Mouse (Mus musculus): ENCODE measurements at regions not wholly inside any gene's neighbourhood (a gene's known extent, or its start where the extent isn't known, plus 50 kb on each side); places are given as distances from the start of the nearest gene placed in this dataset.

GRCm38 (mm10) chr9:117870616-117871015, 169.7 kb upstream of the Azi2 start:
- DNase-seq (ENCODE audit: low spot score in 2 of 2) = no peak

- no peak for DNase-seq (ENCODE audit: low spot score in 2 of 2)
Measured at GRCm38 (mm10) chr9:117863944-117864343, 176.4 kb upstream of the Azi2 start.

GRCm38 (mm10) chr9:117863318-117863717, 177.0 kb upstream of the Azi2 start:
- DNase-seq (ENCODE audit: low spot score in 2 of 2) = no peak

- no peak for DNase-seq (ENCODE audit: low spot score in 2 of 2)
Measured at GRCm38 (mm10) chr9:117859580-117860045, 180.7 kb upstream of the Azi2 start.

- no peak for DNase-seq (ENCODE audit: low spot score in 2 of 2)
Measured at GRCm38 (mm10) chr9:117843531-117843930, 196.8 kb upstream of the Azi2 start.

- no peak for DNase-seq (ENCODE audit: low spot score in 2 of 2)
Measured at GRCm38 (mm10) chr9:117836696-117837380, 203.5 kb upstream of the Azi2 start.

GRCm38 (mm10) chr9:117833586-117833985, 203.9 kb upstream of the Rbms3 start:
- no peak for DNase-seq (ENCODE audit: low spot score in 2 of 2)

GRCm38 (mm10) chr9:117814661-117815060, 184.9 kb upstream of the Rbms3 start:
- DNase-seq (ENCODE audit: low spot score in 2 of 2) = no peak

GRCm38 (mm10) chr9:117813216-117813615, 183.5 kb upstream of the Rbms3 start:
- no peak for DNase-seq (ENCODE audit: low spot score in 2 of 2)

- DNase-seq (ENCODE audit: low spot score in 2 of 2) = no peak
Measured at GRCm38 (mm10) chr9:117805812-117806211, 176.1 kb upstream of the Rbms3 start.

- no peak for DNase-seq (ENCODE audit: low spot score in 2 of 2)
Measured at GRCm38 (mm10) chr9:117784186-117784591, 154.5 kb upstream of the Rbms3 start.

- DNase-seq (ENCODE audit: low spot score in 2 of 2) = no peak
Measured at GRCm38 (mm10) chr9:117754651-117755050, 124.9 kb upstream of the Rbms3 start.

GRCm38 (mm10) chr9:117753466-117753865, 123.8 kb upstream of the Rbms3 start:
- no peak for DNase-seq (ENCODE audit: low spot score in 2 of 2)

- no peak for DNase-seq (ENCODE audit: low spot score in 2 of 2)
Measured at GRCm38 (mm10) chr9:117744906-117745305, 115.2 kb upstream of the Rbms3 start.

- DNase-seq (ENCODE audit: low spot score in 2 of 2) = no peak
Measured at GRCm38 (mm10) chr9:117729366-117729765, 99.7 kb upstream of the Rbms3 start.

- DNase-seq (ENCODE audit: low spot score in 2 of 2) = no peak
Measured at GRCm38 (mm10) chr9:117720161-117720598, 90.5 kb upstream of the Rbms3 start.

- DNase-seq (ENCODE audit: low spot score in 2 of 2) = no peak
Measured at GRCm38 (mm10) chr9:117717346-117717745, 87.6 kb upstream of the Rbms3 start.

GRCm38 (mm10) chr9:117716476-117716875, 86.8 kb upstream of the Rbms3 start:
- no peak for DNase-seq (ENCODE audit: low spot score in 2 of 2)

- DNase-seq (ENCODE audit: low spot score in 2 of 2) = no peak
Measured at GRCm38 (mm10) chr9:117714741-117715675, 85.3 kb upstream of the Rbms3 start.

GRCm38 (mm10) chr9:117713121-117713520, 83.4 kb upstream of the Rbms3 start:
- DNase-seq (ENCODE audit: low spot score in 2 of 2) = no peak

GRCm38 (mm10) chr9:117711793-117712192, 82.1 kb upstream of the Rbms3 start:
- DNase-seq (ENCODE audit: low spot score in 2 of 2) = no peak

- no peak for DNase-seq (ENCODE audit: low spot score in 2 of 2)
Measured at GRCm38 (mm10) chr9:117710966-117711365, 81.3 kb upstream of the Rbms3 start.

- DNase-seq (ENCODE audit: low spot score in 2 of 2) = no peak
Measured at GRCm38 (mm10) chr9:117709677-117710076, 80.0 kb upstream of the Rbms3 start.
